Mouse (Mus musculus) hindbrain, embryonic 16.5 days (tissue): ENCODE results near the gene Tmeff2. TPM values are rescaled to one million over a fixed set of nuclear protein-coding genes. Genes with fewer than 3 reads are reported as not detected.
A peak's percentile ranks its signal among the peaks of the same experiment; 100 is the strongest.

Source experiments
- ATAC-seq: fragments of 200-750 bp; cut with Nextera tagmentation; 2 replicates; pipeline ENCODE4 v1.8.0; 2017; ENCODE audit warnings: moderate TSS enrichment, moderate library complexity
- H3K27ac ChIP-seq: fragments of 300-500 bp; sonication (generic); 2 replicates; pipeline ENCODE4 v1.5.1; 2014; ENCODE audit warnings: low read depth, mild to moderate bottlenecking, control low read depth, low read length, moderate library complexity
- H3K27me3 ChIP-seq: fragments of 300-500 bp; sonication (generic); replicated peaks from 2 replicates; pipeline ENCODE4 v1.6.1; 2014; ENCODE audit warnings: low read length; ENCODE audit not compliant: control insufficient read depth, insufficient read depth
- H3K36me3 ChIP-seq: fragments of 300-500 bp; sonication (generic); 2 replicates; pipeline ENCODE4 v1.6.1; 2014; ENCODE audit warnings: mild to moderate bottlenecking, low read length, moderate library complexity, mixed read lengths; ENCODE audit not compliant: control insufficient read depth, insufficient read depth
- H3K4me1 ChIP-seq: fragments of 300-500 bp; sonication (generic); 2 replicates; pipeline ENCODE4 v1.6.1; 2014; ENCODE audit warnings: low read depth, low read length; ENCODE audit not compliant: control insufficient read depth, insufficient read depth
- H3K4me2 ChIP-seq: fragments of 300-500 bp; sonication (generic); 2 replicates; pipeline ENCODE4 v1.6.1; 2014; ENCODE audit warnings: mild to moderate bottlenecking, low read length, control low read depth, moderate library complexity
- H3K4me3 ChIP-seq: fragments of 300-500 bp; sonication (generic); 2 replicates; pipeline ENCODE4 v1.5.1; 2014; ENCODE audit warnings: mild to moderate bottlenecking, low read length, control low read depth, moderate library complexity
- H3K9ac ChIP-seq: fragments of 300-500 bp; sonication (generic); 2 replicates; pipeline ENCODE4 v1.6.1; 2014; ENCODE audit warnings: low read depth, mild to moderate bottlenecking, control low read depth, low read length, moderate library complexity
- H3K9me3 ChIP-seq: fragments of 300-500 bp; sonication (generic); 2 replicates; pipeline ENCODE4 v1.6.1; 2014; ENCODE audit warnings: mild to moderate bottlenecking, low read length, moderate library complexity; ENCODE audit not compliant: control insufficient read depth
- WGBS: fragments of 180-500 bp; shearing (Covaris S2); extraction: QIAGEN DNeasy Blood & Tissue Kit; methylation state at CpG from one replicate; pipeline ENCODE4 v1.1.7; 2014; 5-methylcytosine and 5-hydroxymethylcytosine counted together
- polyA plus RNA-seq: library from polyadenylated mRNA; unstranded; fragments of >200 nt; fragmentation: Nextera tagmentation; extraction: Ambion mirVana; gene quantifications from 2 replicates; pipeline ENCODE4 v1.2.1, GENCODE M21; 2015

Tmeff2 gene
- polyA plus RNA-seq, 1 experiment from 2014 or later, result 69.4 TPM

- Histone ChIP-seq H3K36me3 (no peaks in the 10 kb centered on the region), H3K27ac (no peak overlapping the region), H3K4me3 (no peak overlapping the region), H3K4me2 (no peak overlapping the region), H3K27me3 (no peaks in the 10 kb centered on the region), H3K9me3 (no peaks in the 10 kb centered on the region), H3K4me1 (0 out of 2 replicates have a peak, but pooled peaks cover 3% of the 10 kb centered on the region), H3K9ac (no peak overlapping the region)
- 44% methylated on average over 9 of the region's 9 CpGs for WGBS
- ATAC-seq, result peak; percentile 76
These were observed 248.2 kb downstream of the Tmeff2 start for GRCm38 (mm10) chr1:51148481-51149137.

- Histone ChIP-seq H3K9me3 (no peaks in the 10 kb centered on the region), H3K27ac (no peak overlapping the region), H3K36me3 (no peaks in the 10 kb centered on the region), H3K27me3 (no peaks in the 10 kb centered on the region), H3K4me1 (0 out of 2 replicates have a peak, but pooled peaks cover 3% of the 10 kb centered on the region), H3K4me2 (no peak overlapping the region), H3K4me3 (no peak overlapping the region), H3K9ac (no peak overlapping the region)
- ATAC-seq, result no peak
- WGBS, result 38% methylated on average over 4 of the region's 4 CpGs
These were observed 249.0 kb downstream of the Tmeff2 start for GRCm38 (mm10) chr1:51149488-51149887.

GRCm38 (mm10) chr1:51149890-51150289 is 249.4 kb downstream of the Tmeff2 start:
- Histone ChIP-seq H3K9ac (no peak overlapping the region), H3K4me2 (no peak overlapping the region), H3K9me3 (no peaks in the 10 kb centered on the region), H3K27ac (no peak overlapping the region), H3K36me3 (no peaks in the 10 kb centered on the region), H3K4me3 (no peak overlapping the region), H3K4me1 (0 out of 2 replicates have a peak, but pooled peaks cover 3% of the 10 kb centered on the region), H3K27me3 (no peaks in the 10 kb centered on the region)
- WGBS, result 90% methylated on average over 1 of the region's 1 CpGs
- ATAC-seq, result no peak

- no peak for ATAC-seq
These were observed 251.6 kb downstream of the Tmeff2 start for GRCm38 (mm10) chr1:51152017-51152416.

GRCm38 (mm10) chr1:51152856-51153255 is 252.4 kb downstream of the Tmeff2 start:
- H3K9ac ChIP-seq, result no peak overlapping the region
- no peak for ATAC-seq
- no peak overlapping the region for H3K4me3 ChIP-seq
- H3K27me3 ChIP-seq, result no peaks in the 10 kb centered on the region
- H3K36me3 ChIP-seq, result no peaks in the 10 kb centered on the region
- H3K4me2 ChIP-seq, result no peak overlapping the region
- H3K27ac ChIP-seq, result no peak overlapping the region
- 22% methylated on average over 5 of the region's 5 CpGs for WGBS
- 0 out of 2 replicates have a peak, but pooled peaks cover 3% of the 10 kb centered on the region for H3K4me1 ChIP-seq
- H3K9me3 ChIP-seq, result no peaks in the 10 kb centered on the region

More at GRCm38 (mm10) chr1:51152017-51152416, 251.6 kb downstream of the Tmeff2 start:
- H3K4me3 ChIP-seq, result no peak overlapping the region
- no peaks in the 10 kb centered on the region for H3K27me3 ChIP-seq
- no peak overlapping the region for H3K4me2 ChIP-seq
- H3K4me1 ChIP-seq, result 0 out of 2 replicates have a peak, but pooled peaks cover 3% of the 10 kb centered on the region
- H3K27ac ChIP-seq, result no peak overlapping the region
- no peak overlapping the region for H3K9ac ChIP-seq
- WGBS, result 33% methylated on average over 2 of the region's 2 CpGs
- H3K36me3 ChIP-seq, result no peaks in the 10 kb centered on the region
- H3K9me3 ChIP-seq, result no peaks in the 10 kb centered on the region

GRCm38 (mm10) chr1:51184276-51184675 is 283.8 kb downstream of the Tmeff2 start:
- H3K4me1 ChIP-seq, result no peaks in the 10 kb centered on the region
- H3K36me3 ChIP-seq, result no peaks in the 10 kb centered on the region
- H3K27me3 ChIP-seq, result no peaks in the 10 kb centered on the region
- ATAC-seq, result no peak
- H3K9ac ChIP-seq, result no peak overlapping the region
- H3K27ac ChIP-seq, result no peak overlapping the region
- WGBS, result 84% methylated on average over 2 of the region's 2 CpGs
- H3K4me2 ChIP-seq, result no peak overlapping the region
- no peak overlapping the region for H3K4me3 ChIP-seq
- H3K9me3 ChIP-seq, result no peaks in the 10 kb centered on the region

GRCm38 (mm10) chr1:51189008-51189407 is 288.6 kb downstream of the Tmeff2 start:
- ATAC-seq, result no peak
- WGBS, result 87% methylated on average over 5 of the region's 5 CpGs
- Histone ChIP-seq H3K9ac (no peak overlapping the region), H3K4me1 (no peaks in the 10 kb centered on the region), H3K9me3 (no peaks in the 10 kb centered on the region), H3K4me2 (no peak overlapping the region), H3K36me3 (no peaks in the 10 kb centered on the region), H3K27me3 (no peaks in the 10 kb centered on the region), H3K27ac (no peak overlapping the region), H3K4me3 (no peak overlapping the region)

GRCm38 (mm10) chr1:51191253-51191652 is 290.8 kb downstream of the Tmeff2 start:
- no peak overlapping the region for H3K27ac ChIP-seq
- H3K4me2 ChIP-seq, result no peak overlapping the region
- H3K36me3 ChIP-seq, result no peaks in the 10 kb centered on the region
- H3K4me1 ChIP-seq, result no peaks in the 10 kb centered on the region
- no peaks in the 10 kb centered on the region for H3K27me3 ChIP-seq
- H3K9ac ChIP-seq, result no peak overlapping the region
- ATAC-seq, result no peak
- H3K4me3 ChIP-seq, result no peak overlapping the region
- no peaks in the 10 kb centered on the region for H3K9me3 ChIP-seq

- ATAC-seq, result no peak
- Histone ChIP-seq H3K4me2 (no peak overlapping the region), H3K27ac (no peak overlapping the region), H3K9ac (no peak overlapping the region), H3K27me3 (no peaks in the 10 kb centered on the region), H3K36me3 (no peaks in the 10 kb centered on the region), H3K9me3 (no peaks in the 10 kb centered on the region), H3K4me1 (no peaks in the 10 kb centered on the region), H3K4me3 (no peak overlapping the region)
- 66% methylated on average over 6 of the region's 6 CpGs for WGBS
These were observed 291.6 kb downstream of the Tmeff2 start for GRCm38 (mm10) chr1:51191872-51192613.
